Mouse (Mus musculus) MEL (cell line): ENCODE measurements around the gene Nf1. TPM values are rescaled to one million over a fixed set of nuclear protein-coding genes. Genes with fewer than 3 reads are reported as not detected.

Experiments
- DNase-seq: peaks from one replicate; pipeline ENCODE4 v3.0.0; 2011; ENCODE audit warnings: low read depth, low spot score
- H3K27ac ChIP-seq: 2 replicates; pipeline ENCODE4 v1.5.1; 2012; ENCODE audit warnings: low read depth, mild to moderate bottlenecking, control low read depth, low read length, moderate library complexity; ENCODE audit not compliant: control insufficient read depth
- H3K27me3 ChIP-seq, 2 experiments: fragments of 150-350 bp in 1 of 2; sonication (generic) in 1 of 2; 2 replicates each; pipeline ENCODE4 v1.6.1; 2012; ENCODE audit warnings: low read length in 2 of 2, mild to moderate bottlenecking in 2 of 2, improper control_type of control experiment in 1 of 2, moderate library complexity in 1 of 2; ENCODE audit not compliant: insufficient read depth in 2 of 2, control insufficient read depth in 1 of 2
- H3K36me3 ChIP-seq, 2 experiments: 2 replicates each; pipeline ENCODE4 v1.6.1; 2012 to 2014; ENCODE audit warnings: low read length in 2 of 2, improper control_type of control experiment in 1 of 2, inconsistent platforms in 1 of 2, mild to moderate bottlenecking in 1 of 2; ENCODE audit not compliant: insufficient read depth in 2 of 2, control insufficient read depth in 1 of 2
- H3K4me1 ChIP-seq, 2 experiments: fragments of 150-350 bp in 1 of 2; sonication (generic) in 1 of 2; 2 replicates each; pipeline ENCODE4 v1.6.1; 2012; ENCODE audit warnings: low read length in 2 of 2, improper control_type of control experiment in 1 of 2, mild to moderate bottlenecking in 1 of 2; ENCODE audit not compliant: insufficient read depth in 2 of 2, control insufficient read depth in 1 of 2
- H3K4me3 ChIP-seq, 2 experiments: fragments of 150-350 bp in 1 of 2; sonication (generic) in 1 of 2; 2 replicates each; pipeline ENCODE4 v1.5.1; 2012; ENCODE audit warnings: low read depth in 2 of 2, low read length in 2 of 2, mild to moderate bottlenecking in 2 of 2, moderate library complexity in 2 of 2, control low read depth in 1 of 2, improper control_type of control experiment in 1 of 2; ENCODE audit not compliant: control insufficient read depth in 1 of 2, insufficient read depth in 1 of 2
- H3K79me2 ChIP-seq: 2 replicates; pipeline ENCODE4 v1.6.1; 2012; ENCODE audit warnings: mild to moderate bottlenecking, low read length, moderate library complexity; ENCODE audit not compliant: control insufficient read depth, poor library complexity, insufficient read depth
- H3K9ac ChIP-seq: 2 replicates; pipeline ENCODE4 v1.6.1; 2012; ENCODE audit warnings: low read depth, mild to moderate bottlenecking, control low read depth, low read length, moderate library complexity; ENCODE audit not compliant: control insufficient read depth, poor library complexity, severe bottlenecking
- H3K9me3 ChIP-seq: fragments of 150-350 bp; sonication (generic); replicated peaks from 2 replicates; pipeline ENCODE4 v1.6.1; 2012; ENCODE audit warnings: mild to moderate bottlenecking, low read length, improper control_type of control experiment, moderate library complexity; ENCODE audit not compliant: insufficient read depth
- CHD1 ChIP-seq: IDR thresholded peaks from 2 replicates; pipeline ENCODE4 v1.6.1; 2012; ENCODE audit warnings: low read depth, mild to moderate bottlenecking, inconsistent platforms, low read length, improper control_type of control experiment
- CHD2 ChIP-seq: IDR thresholded peaks from 2 replicates; pipeline ENCODE4 v1.6.1; 2011; ENCODE audit warnings: low read length, improper control_type of control experiment
- CTCF ChIP-seq, 3 experiments: IDR thresholded peaks in 2 of 3; conservative IDR thresholded peaks in 1 of 3; 2 replicates each; pipeline ENCODE4 v1.5.1; 2011 to 2012; ENCODE audit warnings: low read length in 3 of 3, low read depth in 2 of 3, mild to moderate bottlenecking in 2 of 3, improper control_type of control experiment in 1 of 3, inconsistent platforms in 1 of 3, mixed read lengths in 1 of 3, moderate library complexity in 1 of 3; ENCODE audit not compliant: control insufficient read depth in 1 of 3, insufficient read depth in 1 of 3, poor library complexity in 1 of 3, severe bottlenecking in 1 of 3
- GABPA ChIP-seq: IDR thresholded peaks from 2 replicates; pipeline ENCODE4 v1.6.1; 2012; ENCODE audit warnings: low read depth, mild to moderate bottlenecking, inconsistent platforms, low read length, improper control_type of control experiment, moderate library complexity
- JUND ChIP-seq: IDR thresholded peaks from 2 replicates; pipeline ENCODE4 v1.6.1; 2011; ENCODE audit warnings: low read depth, mild to moderate bottlenecking, improper control_type of control experiment, low read length
- MAFK ChIP-seq: IDR thresholded peaks from 2 replicates; pipeline ENCODE4 v1.6.1; 2011; ENCODE audit warnings: low read depth, mild to moderate bottlenecking, low read length, improper control_type of control experiment, borderline replicate concordance
- MAZ ChIP-seq: IDR thresholded peaks from 2 replicates; pipeline ENCODE4 v1.6.1; 2012; ENCODE audit warnings: low read depth, mild to moderate bottlenecking, inconsistent platforms, low read length, improper control_type of control experiment
- MYB ChIP-seq: IDR thresholded peaks from 2 replicates; pipeline ENCODE4 v1.6.1; 2011; ENCODE audit warnings: mild to moderate bottlenecking, low read depth, low read length, improper control_type of control experiment
- MYC ChIP-seq: IDR thresholded peaks from 2 replicates; pipeline ENCODE4 v1.6.1; 2011; ENCODE audit warnings: low read depth, mild to moderate bottlenecking, low read length, improper control_type of control experiment, moderate library complexity
- NELFE ChIP-seq: IDR thresholded peaks from 2 replicates; pipeline ENCODE4 v1.6.1; 2011; ENCODE audit warnings: low read depth, low read length, improper control_type of control experiment
- RAD21 ChIP-seq: IDR thresholded peaks from 2 replicates; pipeline ENCODE4 v1.6.1; 2011; ENCODE audit warnings: mild to moderate bottlenecking, low read depth, low read length, improper control_type of control experiment
- RCOR1 ChIP-seq: IDR thresholded peaks from 2 replicates; pipeline ENCODE4 v1.6.1; 2012; ENCODE audit warnings: low read depth, mild to moderate bottlenecking, inconsistent platforms, low read length, improper control_type of control experiment
- SIN3A ChIP-seq: IDR thresholded peaks from 2 replicates; pipeline ENCODE4 v1.6.1; 2012; ENCODE audit warnings: low read length, improper control_type of control experiment, inconsistent platforms
- SMC3 ChIP-seq: IDR thresholded peaks from 2 replicates; pipeline ENCODE4 v1.6.1; 2011; ENCODE audit warnings: low read depth, low read length, improper control_type of control experiment
- TAL1 ChIP-seq: IDR thresholded peaks from 2 replicates; pipeline ENCODE4 v1.6.1; 2012; ENCODE audit warnings: mild to moderate bottlenecking, inconsistent platforms, low read length, moderate library complexity, mixed read lengths
- USF1 ChIP-seq: IDR thresholded peaks from 2 replicates; pipeline ENCODE4 v1.6.1; 2014; ENCODE audit warnings: low read depth, mild to moderate bottlenecking, inconsistent platforms, low read length, improper control_type of control experiment, moderate library complexity
- USF2 ChIP-seq, 2 experiments: IDR thresholded peaks; 2 replicates each; pipeline ENCODE4 v1.6.1; 2011 to 2012; ENCODE audit warnings: improper control_type of control experiment in 2 of 2, low read length in 2 of 2, borderline replicate concordance in 1 of 2, inconsistent platforms in 1 of 2, low read depth in 1 of 2, mild to moderate bottlenecking in 1 of 2; ENCODE audit not compliant: insufficient read depth in 1 of 2
- ZC3H11A ChIP-seq: IDR thresholded peaks from 2 replicates; pipeline ENCODE4 v1.6.1; 2012; ENCODE audit warnings: low read depth, mild to moderate bottlenecking, inconsistent platforms, low read length, improper control_type of control experiment
- ZKSCAN1 ChIP-seq: IDR thresholded peaks from 2 replicates; pipeline ENCODE4 v1.6.1; 2012; ENCODE audit warnings: low read depth, mild to moderate bottlenecking, inconsistent platforms, low read length, improper control_type of control experiment, moderate library complexity
- ZNF384 ChIP-seq: IDR thresholded peaks from 2 replicates; pipeline ENCODE4 v1.6.1; 2012; ENCODE audit warnings: low read depth, mild to moderate bottlenecking, inconsistent platforms, low read length, improper control_type of control experiment
- polyA plus RNA-seq, 2 experiments: library from polyadenylated mRNA; stranded (reverse) in 1 of 2; unstranded in 1 of 2; fragments of >175 nt in 1 of 2; fragments of >200 nt in 1 of 2; gene quantifications; 2 replicates each; pipeline versions ENCODE4 v1.2.1 to v1.2.4; 2012; ENCODE audit warnings: low replicate concordance in 2 of 2, low read depth in 1 of 2; ENCODE audit not compliant: insufficient read length in 2 of 2, insufficient read depth in 1 of 2, missing spikeins in 1 of 2
- total RNA-seq: library from RNA; depleted of rRNA; stranded (reverse); fragments of 300-350 nt; gene quantifications from 2 replicates; pipeline ENCODE4 v1.2.3, GENCODE M21; 2012

The Nf1 gene
- total and polyA plus RNA-seq, 3 experiments: 13.2 to 108 (median 20.3) TPM

DNA sequence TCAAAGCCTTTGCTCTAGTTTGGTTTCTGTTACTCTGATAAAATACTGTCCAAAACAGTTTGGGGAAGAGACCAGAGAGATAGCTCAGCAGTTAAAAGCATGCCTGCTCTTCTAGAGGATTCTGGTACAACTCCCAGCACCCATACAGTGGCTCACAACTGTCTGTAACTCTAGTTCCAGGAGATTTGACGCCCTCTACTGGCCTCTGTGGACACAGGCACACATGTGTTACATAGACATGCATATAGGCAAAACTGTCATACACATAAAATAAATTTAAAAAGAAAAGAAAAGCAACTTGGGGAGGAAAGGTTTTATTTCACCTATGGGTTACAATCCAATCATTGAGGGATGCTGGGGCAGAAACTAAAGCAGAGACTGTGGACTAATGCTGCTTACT, 227.5 kb downstream of the Nf1 start:
- no peak overlapping the region for H3K27ac ChIP-seq
- H3K4me1 ChIP-seq: no peaks in the 10 kb centered on the region
- H3K9ac ChIP-seq: no peak overlapping the region
- H3K79me2 ChIP-seq: no peaks in the 10 kb centered on the region
- TF ChIP-seq MAZ (no peak), CTCF (IDR thresholded peaks at IDR 0.05 in 2 of 3, conservative IDR thresholded peaks at IDR 0.05 in 1 of 3; ENCODE audit: control insufficient read depth in 1 of 3, insufficient read depth in 1 of 3, low read depth in 2 of 3, low read length in 3 of 3, poor library complexity in 1 of 3, severe bottlenecking in 1 of 3) (peak; percentile 17 to 55 (median 46); a peak in 5 of 6 replicates), RAD21 (peak; percentile 52), SMC3 (peak; percentile 35; the same call in 1 of the 2 replicates)
- TF ChIP-seq, all 39 proteins: peak for 3
- peaks cover 0 to 13% of the 10 kb centered on the region in 2 experiments; a peak in 2 of 4 replicates for H3K36me3 ChIP-seq
- H3K27me3 ChIP-seq: no peaks in the 10 kb centered on the region
- no peak overlapping the region for H3K4me3 ChIP-seq
- H3K9me3 ChIP-seq: no peaks in the 10 kb centered on the region
- DNase-seq: peak; percentile 47

DNA sequence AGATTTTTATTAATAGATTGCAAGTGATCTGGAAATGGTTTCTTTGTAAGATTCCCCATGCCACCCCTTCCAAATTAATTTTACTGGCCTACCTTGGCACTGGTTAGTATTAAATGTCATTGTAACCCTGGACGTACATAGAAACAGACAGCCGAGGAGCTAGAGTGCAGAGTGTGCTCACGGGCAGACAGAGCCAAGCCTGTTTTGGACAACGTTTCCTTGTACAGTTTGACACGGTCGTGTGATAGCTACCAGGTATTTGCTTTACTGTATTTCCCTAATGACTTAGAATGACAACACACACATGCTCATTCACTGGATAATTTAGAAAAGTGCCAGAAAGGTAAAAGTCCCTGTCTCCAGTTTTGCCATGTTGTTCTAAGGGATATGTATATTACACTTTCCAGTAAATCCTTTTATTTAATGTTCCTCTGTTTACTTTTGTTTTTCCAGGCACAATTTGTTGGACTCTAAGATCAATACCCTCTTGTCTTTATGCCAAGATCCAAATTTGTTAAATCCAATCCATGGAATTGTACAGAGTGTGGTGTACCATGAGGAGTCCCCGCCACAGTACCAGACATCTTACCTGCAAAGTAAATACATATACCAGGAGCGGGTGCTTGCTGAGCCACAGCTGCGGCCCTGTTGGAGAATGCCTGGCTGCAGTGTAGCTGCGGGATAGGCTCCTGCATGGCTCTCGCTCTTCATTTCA, 228.9 kb downstream of the Nf1 start:
- no peaks in the 10 kb centered on the region for H3K79me2 ChIP-seq
- no peak for DNase-seq
- no peaks in the 10 kb centered on the region for H3K27me3 ChIP-seq
- H3K9me3 ChIP-seq: no peaks in the 10 kb centered on the region
- TF ChIP-seq NELFE (no peak), RCOR1 (no peak), USF2 (IDR thresholded peaks at IDR 0.05; ENCODE audit: borderline replicate concordance in 1 of 2, insufficient read depth in 1 of 2, low read depth in 1 of 2, low read length in 2 of 2) (no peak), ZNF384 (no peak), MYC (no peak), ZKSCAN1 (no peak), MYB (no peak), SIN3A (no peak), CHD2 (no peak), RAD21 (no peak), USF1 (no peak), MAFK (no peak), JUND (no peak), ZC3H11A (no peak), CTCF (IDR thresholded peaks at IDR 0.05 in 2 of 3, conservative IDR thresholded peaks at IDR 0.05 in 1 of 3; ENCODE audit: control insufficient read depth in 1 of 3, insufficient read depth in 1 of 3, low read depth in 2 of 3, low read length in 3 of 3, poor library complexity in 1 of 3, severe bottlenecking in 1 of 3) (no peak), GABPA (no peak), CHD1 (no peak), TAL1 (no peak)
- TF ChIP-seq, all 39 proteins: peak for 0
- no peak overlapping the region for H3K9ac ChIP-seq
- no peak overlapping the region for H3K27ac ChIP-seq
- peaks cover 0 to 13% of the 10 kb centered on the region in 2 experiments; a peak in 2 of 4 replicates for H3K36me3 ChIP-seq
- H3K4me3 ChIP-seq: no peak overlapping the region
- no peaks in the 10 kb centered on the region for H3K4me1 ChIP-seq
